Mouse (Mus musculus): ENCODE measurements around the gene Pcca. TPM values are rescaled to one million over a fixed set of nuclear protein-coding genes. Genes with fewer than 3 reads are reported as not detected.

Pcca gene
- polyA plus RNA-seq, 1 experiment from 2014 or later: 31.5 TPM

- WGBS: 94% methylated on average over 1 of the region's 1 CpGs
- H3K4me2 ChIP-seq (ENCODE audit: low read depth, low read length): no peak overlapping the region
- no peak overlapping the region for H3K9ac ChIP-seq (ENCODE audit: low read length)
- H3K4me3 ChIP-seq (ENCODE audit: low read length): no peak overlapping the region
- no peak for ATAC-seq (replicated peaks; ENCODE audit: extremely low read depth, insufficient read depth, low FRiP score)
- no peaks in the 10 kb centered on the region for H3K27me3 ChIP-seq (ENCODE audit: control insufficient read depth, insufficient read depth, low read length)
- no peak overlapping the region for H3K27ac ChIP-seq (ENCODE audit: low read length)
- H3K9me3 ChIP-seq (replicated peaks; ENCODE audit: control insufficient read depth, low read length): no peaks in the 10 kb centered on the region
- no peaks in the 10 kb centered on the region for H3K4me1 ChIP-seq (ENCODE audit: control insufficient read depth, insufficient read depth, low read length)
- H3K36me3 ChIP-seq (ENCODE audit: control insufficient read depth, insufficient read depth): peaks cover 3% of the 10 kb centered on the region; the same call in 1 of the 2 replicates
Observed at GRCm38 (mm10) chr14:122896106-122896505, 362.0 kb downstream of the Pcca start.

- H3K27ac ChIP-seq (ENCODE audit: low read length): no peak overlapping the region
- peaks cover 13% of the 10 kb centered on the region for H3K4me1 ChIP-seq (ENCODE audit: control insufficient read depth, insufficient read depth, low read length)
- H3K36me3 ChIP-seq (ENCODE audit: control insufficient read depth, insufficient read depth): no peaks in the 10 kb centered on the region
- no peak overlapping the region for H3K4me2 ChIP-seq (ENCODE audit: low read depth, low read length)
- no peak for ATAC-seq (replicated peaks; ENCODE audit: extremely low read depth, insufficient read depth, low FRiP score)
- H3K9me3 ChIP-seq (replicated peaks; ENCODE audit: control insufficient read depth, low read length): no peaks in the 10 kb centered on the region
- no peaks in the 10 kb centered on the region for H3K27me3 ChIP-seq (ENCODE audit: control insufficient read depth, insufficient read depth, low read length)
- no peak overlapping the region for H3K4me3 ChIP-seq (ENCODE audit: low read length)
- no peak overlapping the region for H3K9ac ChIP-seq (ENCODE audit: low read length)
Observed at GRCm38 (mm10) chr14:122898550-122898949, 364.4 kb downstream of the Pcca start.

GRCm38 (mm10) chr14:122900679-122901078, 366.6 kb downstream of the Pcca start:
- H3K36me3 ChIP-seq (ENCODE audit: control insufficient read depth, insufficient read depth): no peaks in the 10 kb centered on the region
- peaks cover 16% of the 10 kb centered on the region for H3K4me1 ChIP-seq (ENCODE audit: control insufficient read depth, insufficient read depth, low read length)
- H3K27ac ChIP-seq (ENCODE audit: low read length): no peak overlapping the region
- H3K27me3 ChIP-seq (ENCODE audit: control insufficient read depth, insufficient read depth, low read length): no peaks in the 10 kb centered on the region
- ATAC-seq (replicated peaks; ENCODE audit: extremely low read depth, insufficient read depth, low FRiP score): no peak
- H3K9ac ChIP-seq (ENCODE audit: low read length): no peak overlapping the region
- H3K4me2 ChIP-seq (ENCODE audit: low read depth, low read length): no peak overlapping the region
- no peaks in the 10 kb centered on the region for H3K9me3 ChIP-seq (replicated peaks; ENCODE audit: control insufficient read depth, low read length)
- no peak overlapping the region for H3K4me3 ChIP-seq (ENCODE audit: low read length)

- WGBS: 86% methylated on average over 3 of the region's 3 CpGs
- H3K36me3 ChIP-seq (ENCODE audit: control insufficient read depth, insufficient read depth): no peaks in the 10 kb centered on the region
- ATAC-seq (replicated peaks; ENCODE audit: extremely low read depth, insufficient read depth, low FRiP score): no peak
Observed at GRCm38 (mm10) chr14:122901177-122901576, 367.1 kb downstream of the Pcca start.

GRCm38 (mm10) chr14:122901715-122902114, 367.6 kb downstream of the Pcca start:
- 76% methylated on average over 2 of the region's 2 CpGs for WGBS
- ATAC-seq (replicated peaks; ENCODE audit: extremely low read depth, insufficient read depth, low FRiP score): no peak

More at GRCm38 (mm10) chr14:122901177-122901576, 367.1 kb downstream of the Pcca start:
- Histone ChIP-seq H3K27me3 (ENCODE audit: control insufficient read depth, insufficient read depth, low read length) (no peaks in the 10 kb centered on the region), H3K4me1 (ENCODE audit: control insufficient read depth, insufficient read depth, low read length) (peaks cover 16% of the 10 kb centered on the region), H3K4me2 (ENCODE audit: low read depth, low read length) (no peak overlapping the region), H3K9me3 (replicated peaks; ENCODE audit: control insufficient read depth, low read length) (no peaks in the 10 kb centered on the region), H3K9ac (ENCODE audit: low read length) (no peak overlapping the region), H3K27ac (ENCODE audit: low read length) (no peak overlapping the region), H3K4me3 (ENCODE audit: low read length) (no peak overlapping the region)

GRCm38 (mm10) chr14:122902136-122902535, 368.0 kb downstream of the Pcca start:
- Histone ChIP-seq H3K27me3 (ENCODE audit: control insufficient read depth, insufficient read depth, low read length) (no peaks in the 10 kb centered on the region), H3K9me3 (replicated peaks; ENCODE audit: control insufficient read depth, low read length) (no peaks in the 10 kb centered on the region), H3K9ac (ENCODE audit: low read length) (no peak overlapping the region), H3K4me1 (ENCODE audit: control insufficient read depth, insufficient read depth, low read length) (peaks cover 16% of the 10 kb centered on the region), H3K4me3 (ENCODE audit: low read length) (no peak overlapping the region), H3K4me2 (ENCODE audit: low read depth, low read length) (no peak overlapping the region), H3K27ac (ENCODE audit: low read length) (peak overlapping the region; percentile 74), H3K36me3 (ENCODE audit: control insufficient read depth, insufficient read depth) (no peaks in the 10 kb centered on the region)
- ATAC-seq (replicated peaks; ENCODE audit: extremely low read depth, insufficient read depth, low FRiP score): no peak
- 29% methylated on average over 2 of the region's 2 CpGs for WGBS

More at GRCm38 (mm10) chr14:122901715-122902114, 367.6 kb downstream of the Pcca start:
- peaks cover 16% of the 10 kb centered on the region for H3K4me1 ChIP-seq (ENCODE audit: control insufficient read depth, insufficient read depth, low read length)
- no peaks in the 10 kb centered on the region for H3K27me3 ChIP-seq (ENCODE audit: control insufficient read depth, insufficient read depth, low read length)
- H3K27ac ChIP-seq (ENCODE audit: low read length): no peak overlapping the region
- H3K9ac ChIP-seq (ENCODE audit: low read length): no peak overlapping the region
- H3K4me2 ChIP-seq (ENCODE audit: low read depth, low read length): no peak overlapping the region
- no peak overlapping the region for H3K4me3 ChIP-seq (ENCODE audit: low read length)
- H3K36me3 ChIP-seq (ENCODE audit: control insufficient read depth, insufficient read depth): no peaks in the 10 kb centered on the region
- H3K9me3 ChIP-seq (replicated peaks; ENCODE audit: control insufficient read depth, low read length): no peaks in the 10 kb centered on the region

- H3K4me1 ChIP-seq (ENCODE audit: control insufficient read depth, insufficient read depth, low read length): peaks cover 16% of the 10 kb centered on the region
- peak overlapping the region; percentile 74 for H3K27ac ChIP-seq (ENCODE audit: low read length)
- H3K4me3 ChIP-seq (ENCODE audit: low read length): no peak overlapping the region
- H3K9me3 ChIP-seq (replicated peaks; ENCODE audit: control insufficient read depth, low read length): no peaks in the 10 kb centered on the region
- no peak overlapping the region for H3K4me2 ChIP-seq (ENCODE audit: low read depth, low read length)
- 20% methylated on average over 4 of the region's 4 CpGs for WGBS
- no peaks in the 10 kb centered on the region for H3K36me3 ChIP-seq (ENCODE audit: control insufficient read depth, insufficient read depth)
- ATAC-seq (replicated peaks; ENCODE audit: extremely low read depth, insufficient read depth, low FRiP score): peak; percentile 96
- no peaks in the 10 kb centered on the region for H3K27me3 ChIP-seq (ENCODE audit: control insufficient read depth, insufficient read depth, low read length)
- no peak overlapping the region for H3K9ac ChIP-seq (ENCODE audit: low read length)
Observed at GRCm38 (mm10) chr14:122902884-122903283, 368.8 kb downstream of the Pcca start.

- Histone ChIP-seq H3K27me3 (ENCODE audit: control insufficient read depth, insufficient read depth, low read length) (no peaks in the 10 kb centered on the region), H3K27ac (ENCODE audit: low read length) (no peak overlapping the region), H3K36me3 (ENCODE audit: control insufficient read depth, insufficient read depth) (no peaks in the 10 kb centered on the region), H3K4me2 (ENCODE audit: low read depth, low read length) (no peak overlapping the region), H3K4me1 (ENCODE audit: control insufficient read depth, insufficient read depth, low read length) (peaks cover 16% of the 10 kb centered on the region), H3K9ac (ENCODE audit: low read length) (no peak overlapping the region), H3K9me3 (replicated peaks; ENCODE audit: control insufficient read depth, low read length) (peaks cover 6% of the 10 kb centered on the region; the same call in 1 of the 2 replicates), H3K4me3 (ENCODE audit: low read length) (no peak overlapping the region)
- ATAC-seq (replicated peaks; ENCODE audit: extremely low read depth, insufficient read depth, low FRiP score): no peak
- WGBS: 64% methylated on average over 2 of the region's 2 CpGs
Observed at GRCm38 (mm10) chr14:122903923-122904351, 369.8 kb downstream of the Pcca start.

- H3K27me3 ChIP-seq (ENCODE audit: control insufficient read depth, insufficient read depth, low read length): no peaks in the 10 kb centered on the region
- peaks cover 6% of the 10 kb centered on the region; the same call in 1 of the 2 replicates for H3K9me3 ChIP-seq (replicated peaks; ENCODE audit: control insufficient read depth, low read length)
- H3K27ac ChIP-seq (ENCODE audit: low read length): no peak overlapping the region
- H3K4me2 ChIP-seq (ENCODE audit: low read depth, low read length): no peak overlapping the region
- no peak overlapping the region for H3K4me3 ChIP-seq (ENCODE audit: low read length)
- H3K36me3 ChIP-seq (ENCODE audit: control insufficient read depth, insufficient read depth): no peaks in the 10 kb centered on the region
- no peak overlapping the region for H3K9ac ChIP-seq (ENCODE audit: low read length)
- no peak for ATAC-seq (replicated peaks; ENCODE audit: extremely low read depth, insufficient read depth, low FRiP score)
- peaks cover 16% of the 10 kb centered on the region for H3K4me1 ChIP-seq (ENCODE audit: control insufficient read depth, insufficient read depth, low read length)
- WGBS: 93% methylated on average over 1 of the region's 1 CpGs
Observed at GRCm38 (mm10) chr14:122905007-122905406, 370.9 kb downstream of the Pcca start.

Measured in heart, embryonic 16.5 days (tissue).